Mouse (Mus musculus) lung, postnatal 0 days (tissue): ENCODE data around the gene Zfp956.

Experiments
- CTCF ChIP-seq: IDR thresholded peaks from 2 replicates; pipeline ENCODE4 v1.5.1; 2016; ENCODE audit warnings: antibody characterized with exemption, mild to moderate bottlenecking
- EP300 ChIP-seq: IDR thresholded peaks from 2 replicates; pipeline ENCODE4 v1.6.1; 2016; ENCODE audit warnings: antibody characterized with exemption, mild to moderate bottlenecking, control low read depth

- TF ChIP-seq CTCF (no peak), EP300 (no peak)
Measured at GRCm38 (mm10) chr6:47960685-47961421, 7.7 kb downstream of the Zfp956 start.
